Mouse (Mus musculus) stomach, embryonic 14.5 days (tissue): Measurements from ENCODE around the gene Eml4. TPM values are rescaled to one million over a fixed set of nuclear protein-coding genes. Genes with fewer than 3 reads are reported as not detected.

Experiments used
- ATAC-seq: fragments of 200-750 bp; cut with Nextera tagmentation; 2 replicates; pipeline ENCODE4 v1.8.0; 2017; ENCODE audit warnings: low read depth, moderate TSS enrichment; ENCODE audit not compliant: insufficient number of reproducible peaks, insufficient read depth, low FRiP score
- H3K27ac ChIP-seq: fragments of 300-500 bp; sonication (generic); 2 replicates; pipeline ENCODE4 v1.5.1; 2014; ENCODE audit warnings: mild to moderate bottlenecking, low read length, moderate library complexity, mixed read lengths
- H3K27me3 ChIP-seq: fragments of 300-500 bp; sonication (generic); 2 replicates; pipeline ENCODE4 v1.6.1; 2014; ENCODE audit warnings: low read length, control low read depth, mixed read lengths; ENCODE audit not compliant: control insufficient read depth, insufficient read depth
- H3K36me3 ChIP-seq: fragments of 300-500 bp; sonication (generic); 2 replicates; pipeline ENCODE4 v1.6.1; 2014; ENCODE audit warnings: mild to moderate bottlenecking, control low read depth, low read length, moderate library complexity, mixed read lengths; ENCODE audit not compliant: control insufficient read depth, insufficient read depth
- H3K4me1 ChIP-seq: fragments of 300-500 bp; sonication (generic); 2 replicates; pipeline ENCODE4 v1.6.1; 2014; ENCODE audit warnings: low read length, control low read depth, mixed read lengths; ENCODE audit not compliant: control insufficient read depth, insufficient read depth
- H3K4me2 ChIP-seq: fragments of 300-500 bp; sonication (generic); replicated peaks from 2 replicates; pipeline ENCODE4 v1.6.1; 2014; ENCODE audit warnings: low read depth, low read length, control low read depth
- H3K4me3 ChIP-seq: fragments of 300-500 bp; sonication (generic); 2 replicates; pipeline ENCODE4 v1.5.1; 2014; ENCODE audit warnings: low read depth, low read length, control low read depth
- H3K9ac ChIP-seq: fragments of 300-500 bp; sonication (generic); replicated peaks from 2 replicates; pipeline ENCODE4 v1.6.1; 2014; ENCODE audit warnings: low read depth, mild to moderate bottlenecking, control low read depth, low read length, moderate library complexity, mixed read lengths
- H3K9me3 ChIP-seq: fragments of 300-500 bp; sonication (generic); 2 replicates; pipeline ENCODE4 v1.6.1; 2016; ENCODE audit warnings: low read depth, low read length, control low read depth; ENCODE audit not compliant: control insufficient read depth
- WGBS: fragments of 180-500 bp; shearing (Covaris S2); extraction: QIAGEN DNeasy Blood & Tissue Kit; methylation state at CpG from one replicate; pipeline ENCODE4 v1.1.7; 2014; 5-methylcytosine and 5-hydroxymethylcytosine counted together
- polyA plus RNA-seq: library from polyadenylated mRNA; unstranded; fragments of >200 nt; fragmentation: Nextera tagmentation; extraction: Ambion mirVana; gene quantifications from 2 replicates; pipeline ENCODE4 v1.2.1, GENCODE M21; 2014

Gene Eml4
- polyA plus RNA-seq, 1 experiment from 2014 or later, result 41.9 TPM

DNA sequence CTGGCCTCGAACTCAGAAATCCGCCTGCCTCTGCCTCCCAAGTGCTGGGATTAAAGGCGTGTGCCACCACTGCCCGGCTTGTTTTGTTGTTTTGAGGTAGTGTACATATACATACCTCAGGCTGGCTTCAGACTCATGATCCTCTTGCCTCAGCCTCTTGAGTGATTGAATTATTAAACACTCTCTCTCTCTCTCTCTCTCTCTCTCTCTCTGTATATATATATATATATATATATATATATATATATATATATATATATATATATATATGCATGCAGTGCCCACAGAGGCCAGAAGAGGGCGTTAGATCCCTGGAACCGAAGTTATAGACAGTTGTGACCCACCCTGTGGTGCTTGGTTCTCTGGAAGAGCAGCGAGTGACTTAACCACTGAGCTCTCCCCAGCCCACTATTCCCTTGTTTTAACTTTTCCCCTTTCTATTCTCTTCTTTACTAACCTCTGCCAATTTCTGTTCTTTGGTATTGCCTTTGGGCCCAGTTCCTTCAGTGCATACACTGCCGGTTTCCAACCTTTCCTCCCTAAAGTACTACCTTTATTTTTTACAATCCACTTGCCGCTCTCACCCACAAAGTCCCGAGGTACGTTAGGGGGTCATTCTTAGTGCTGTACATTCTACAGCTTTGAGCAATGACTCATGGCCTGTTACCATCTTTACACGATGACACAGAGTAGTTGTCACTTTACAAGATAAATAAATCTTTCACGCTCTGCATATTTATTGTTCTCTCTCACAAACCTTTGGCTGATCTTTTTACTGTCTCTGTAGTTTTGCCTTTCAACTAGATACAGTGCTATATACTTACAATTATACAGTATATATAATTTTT lies 13.5 kb upstream of the Eml4 start:
- Histone ChIP-seq H3K27ac (no peak overlapping the region), H3K9me3 (no peaks in the 10 kb centered on the region), H3K27me3 (no peaks in the 10 kb centered on the region), H3K9ac (no peak overlapping the region), H3K4me1 (0 out of 2 replicates have a peak, but pooled peaks cover 4% of the 10 kb centered on the region), H3K36me3 (no peaks in the 10 kb centered on the region), H3K4me2 (no peak overlapping the region), H3K4me3 (no peak overlapping the region)
- no peak for ATAC-seq
- WGBS, result 70% methylated on average over 13 of the region's 13 CpGs

DNA sequence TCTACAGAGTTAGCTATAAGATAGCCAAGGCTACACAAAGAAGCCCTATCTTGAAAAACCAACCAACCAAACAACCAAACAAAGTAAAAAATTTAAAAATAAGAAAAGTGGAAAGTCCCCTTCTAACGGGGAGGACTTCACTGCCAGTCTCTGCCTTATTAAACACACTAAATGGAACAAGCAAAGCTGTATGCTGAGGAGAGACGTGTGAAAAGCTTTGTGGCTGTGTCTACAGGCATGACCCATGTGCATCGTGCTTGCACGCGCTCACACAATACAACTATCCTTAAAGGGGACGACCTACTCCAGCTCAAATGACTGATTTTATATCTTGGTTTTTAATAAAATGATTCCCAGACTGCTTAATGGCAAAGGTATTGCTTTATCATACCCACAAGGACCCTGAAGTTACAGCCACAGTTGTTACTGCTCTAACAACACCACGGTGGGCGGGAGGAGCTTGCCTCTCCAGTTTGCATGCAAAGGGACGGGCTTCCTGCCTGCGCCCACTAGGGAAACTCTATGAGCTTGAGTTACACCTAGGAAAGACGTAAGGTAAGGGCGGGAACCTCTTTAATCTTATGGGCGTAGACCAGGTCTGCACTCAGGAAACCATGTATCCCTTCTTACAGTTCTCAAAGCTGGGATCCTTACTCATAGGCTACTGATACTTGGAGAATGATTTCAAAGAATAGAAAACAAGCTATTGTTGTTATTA lies 11.2 kb upstream of the Eml4 start:
- 75% methylated on average over 13 of the region's 13 CpGs for WGBS
- no peaks in the 10 kb centered on the region for H3K9me3 ChIP-seq
- H3K4me3 ChIP-seq, result no peak overlapping the region
- H3K4me2 ChIP-seq, result no peak overlapping the region
- no peak; the same call in 1 of the 2 replicates for ATAC-seq
- no peaks in the 10 kb centered on the region for H3K36me3 ChIP-seq
- 0 out of 2 replicates have a peak, but pooled peaks cover 4% of the 10 kb centered on the region for H3K4me1 ChIP-seq
- no peak overlapping the region for H3K9ac ChIP-seq
- no peak overlapping the region for H3K27ac ChIP-seq
- H3K27me3 ChIP-seq, result no peaks in the 10 kb centered on the region

DNA sequence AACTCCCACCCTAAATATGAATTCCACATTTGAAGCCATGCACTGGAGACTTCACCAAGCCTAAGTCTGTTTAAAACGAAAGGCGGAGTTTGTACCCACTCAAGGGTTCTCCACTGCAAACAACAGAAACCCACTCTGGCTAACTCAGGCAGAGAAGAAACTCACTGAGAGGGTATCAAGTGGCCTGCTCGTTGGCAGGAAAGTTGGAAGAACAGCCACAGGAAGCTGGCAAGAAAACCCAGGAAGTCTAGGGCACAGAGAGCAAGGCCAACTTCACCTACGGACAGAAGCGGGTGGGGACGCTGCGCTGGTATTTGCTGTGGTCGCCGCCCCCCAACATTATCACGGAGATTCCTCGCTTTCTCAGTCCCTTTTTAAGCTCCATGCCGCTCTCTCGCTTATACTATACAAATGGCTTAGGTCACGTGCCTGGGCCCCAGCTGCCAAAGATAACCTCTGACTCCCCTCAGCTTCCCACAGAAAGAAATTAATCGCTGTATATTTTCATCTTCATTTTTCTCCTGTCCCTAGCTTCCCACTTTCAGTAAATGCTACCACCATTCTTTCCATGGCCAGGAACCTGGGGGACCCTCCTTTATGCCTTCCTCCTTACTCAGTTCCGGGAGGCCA lies 9.7 kb upstream of the Eml4 start:
- Histone ChIP-seq H3K4me3 (no peak overlapping the region), H3K27ac (no peak overlapping the region)
- 37% methylated on average over 16 of the region's 16 CpGs for WGBS

DNA sequence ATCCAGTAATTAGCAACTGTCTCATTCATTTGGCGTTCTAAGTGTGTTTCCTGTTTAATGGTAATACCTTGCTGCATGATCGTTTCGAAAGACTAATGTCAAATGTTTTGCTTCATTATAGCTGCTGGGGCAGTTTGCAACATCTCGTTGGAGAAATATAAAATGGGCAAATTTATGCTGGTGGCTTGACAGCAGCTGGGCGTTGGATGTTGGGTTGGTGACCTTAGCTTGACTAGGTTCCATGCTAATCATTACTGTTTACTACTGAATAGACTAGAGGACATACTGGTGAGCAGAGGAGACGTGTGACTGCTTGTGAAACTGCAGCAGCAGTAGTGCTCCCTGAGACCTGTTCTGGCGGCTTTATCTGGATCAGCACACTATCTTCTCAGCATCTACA lies 6.5 kb upstream of the Eml4 start:
- no peak for ATAC-seq
- 84% methylated on average over 7 of the region's 7 CpGs for WGBS

More for the DNA sequence above, 9.7 kb upstream of the Eml4 start:
- no peaks in the 10 kb centered on the region for H3K9me3 ChIP-seq
- H3K27me3 ChIP-seq, result no peaks in the 10 kb centered on the region
- no peak for ATAC-seq
- 0 out of 2 replicates have a peak, but pooled peaks cover 4% of the 10 kb centered on the region for H3K4me1 ChIP-seq
- H3K36me3 ChIP-seq, result no peaks in the 10 kb centered on the region
- no peak overlapping the region for H3K9ac ChIP-seq
- no peak overlapping the region for H3K4me2 ChIP-seq

GRCm38 (mm10) chr17:83348056-83348822 lies 2.5 kb upstream of the Eml4 start:
- no peak for ATAC-seq
- Histone ChIP-seq H3K36me3 (no peaks in the 10 kb centered on the region), H3K4me1 (peaks cover 5% of the 10 kb centered on the region; the same call in 1 of the 2 replicates), H3K9me3 (no peaks in the 10 kb centered on the region), H3K4me3 (no peak overlapping the region), H3K27me3 (no peaks in the 10 kb centered on the region), H3K4me2 (no peak overlapping the region), H3K27ac (no peak overlapping the region), H3K9ac (no peak overlapping the region)
- WGBS, result 80% methylated on average over 9 of the region's 9 CpGs

More for the DNA sequence above, 6.5 kb upstream of the Eml4 start:
- Histone ChIP-seq H3K4me3 (no peak overlapping the region), H3K9ac (no peak overlapping the region), H3K36me3 (no peaks in the 10 kb centered on the region), H3K27ac (no peak overlapping the region), H3K4me2 (no peak overlapping the region), H3K27me3 (no peaks in the 10 kb centered on the region), H3K4me1 (0 out of 2 replicates have a peak, but pooled peaks cover 4% of the 10 kb centered on the region), H3K9me3 (no peaks in the 10 kb centered on the region)

DNA sequence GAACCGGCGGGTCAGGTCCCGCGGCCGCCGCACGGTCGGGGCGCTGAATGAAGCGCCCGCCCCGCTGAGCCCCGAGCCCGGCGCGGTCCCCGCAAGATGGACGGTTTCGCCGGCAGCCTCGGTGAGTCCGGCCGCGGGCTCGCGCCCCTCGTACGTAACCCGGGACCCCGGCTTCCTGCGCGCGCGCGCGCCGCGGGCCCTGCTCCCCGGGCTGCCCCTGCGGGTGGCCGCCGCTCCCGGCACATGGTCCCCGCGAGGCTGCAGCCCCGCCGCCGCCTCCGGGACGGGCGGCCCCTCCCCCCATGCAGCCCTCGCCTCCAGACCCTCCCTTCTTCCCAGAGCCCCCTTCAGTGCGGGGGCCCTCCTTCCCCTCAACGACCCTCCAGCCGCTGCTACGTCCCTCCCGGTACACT lies 394 bp downstream of the Eml4 start:
- H3K4me2 ChIP-seq, result peak overlapping the region; percentile 59
- peak overlapping the region; percentile 87 for H3K27ac ChIP-seq
- 0% methylated on average over 45 of the region's 57 CpGs for WGBS
- H3K36me3 ChIP-seq, result no peaks in the 10 kb centered on the region
- no peaks in the 10 kb centered on the region for H3K27me3 ChIP-seq
- H3K4me3 ChIP-seq, result peak overlapping the region; percentile 85
- peaks cover 12% of the 10 kb centered on the region for H3K4me1 ChIP-seq
- peak; percentile 68 for ATAC-seq
- no peaks in the 10 kb centered on the region for H3K9me3 ChIP-seq
- H3K9ac ChIP-seq, result peak overlapping the region; percentile 90

GRCm38 (mm10) chr17:83351601-83352413 lies 1.1 kb downstream of the Eml4 start:
- Histone ChIP-seq H3K27ac (peak overlapping the region; percentile 87), H3K27me3 (no peaks in the 10 kb centered on the region), H3K4me2 (peak overlapping the region; percentile 59), H3K4me1 (peaks cover 12% of the 10 kb centered on the region), H3K9me3 (no peaks in the 10 kb centered on the region), H3K36me3 (no peaks in the 10 kb centered on the region), H3K9ac (peak overlapping the region; percentile 90), H3K4me3 (peak overlapping the region; percentile 85)
- no peak for ATAC-seq
- WGBS, result 5% methylated on average over 13 of the region's 13 CpGs
